Mouse (Mus musculus) leukemia stem cell, adult 10-12 weeks (primary cell): ENCODE data around the gene Olfr1233. TPM values are rescaled to one million over a fixed set of nuclear protein-coding genes. Genes with fewer than 3 reads are reported as not detected.

ENCODE experiments used
- polyA plus RNA-seq: library from polyadenylated mRNA; stranded (reverse); fragments of >175 nt; gene quantifications from 2 replicates; pipeline ENCODE4 v1.2.3, GENCODE M21; 2012; ENCODE audit warnings: low replicate concordance

Gene Olfr1233
- not detected in 2 replicates for polyA plus RNA-seq

DNA sequence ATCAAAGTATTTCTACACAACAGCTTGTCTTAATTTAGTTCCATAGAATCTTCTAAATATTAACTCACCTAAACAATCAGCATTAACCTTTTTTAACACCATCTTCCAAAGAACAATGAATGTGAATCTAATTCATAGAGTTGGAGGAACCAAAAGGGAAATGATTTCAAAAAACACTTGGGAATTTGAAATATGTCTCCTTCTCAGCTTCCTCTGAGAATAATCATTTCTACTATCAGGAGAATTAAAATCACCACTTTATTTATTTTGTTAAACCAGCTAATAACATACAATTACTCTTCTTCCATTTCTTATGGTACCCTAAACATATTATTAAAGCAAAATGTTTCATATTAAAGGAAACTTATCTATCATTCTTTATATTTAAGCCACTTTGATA is at the start of gene Olfr1233:
TSS of gene Olfr1233 (minus strand) at position 101 of the 400 bp plus-strand sequence.

DNA sequence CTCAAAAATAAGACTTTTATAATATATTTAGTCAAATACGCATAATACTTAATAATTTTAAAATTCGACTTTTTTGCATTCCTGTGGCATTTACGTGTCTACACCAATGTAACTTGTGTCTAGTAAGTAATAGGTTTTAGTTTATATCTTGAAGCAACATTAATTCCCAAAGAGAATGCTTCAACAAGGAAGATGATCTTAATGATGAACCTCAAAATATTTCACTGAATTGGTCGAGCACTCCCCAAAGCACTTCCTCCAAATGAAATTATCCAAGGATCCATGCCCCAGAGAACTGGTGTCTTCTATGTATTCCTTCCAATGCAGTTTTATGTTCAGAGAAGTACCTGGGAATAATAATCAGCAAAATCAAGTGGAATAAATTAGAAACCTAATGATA is 22.6 kb upstream of the Olfr1233 start, which contains the start of gene Olfr1234:
TSS of gene Olfr1234 (minus strand) at position 101 of the 400 bp plus-strand sequence.

DNA sequence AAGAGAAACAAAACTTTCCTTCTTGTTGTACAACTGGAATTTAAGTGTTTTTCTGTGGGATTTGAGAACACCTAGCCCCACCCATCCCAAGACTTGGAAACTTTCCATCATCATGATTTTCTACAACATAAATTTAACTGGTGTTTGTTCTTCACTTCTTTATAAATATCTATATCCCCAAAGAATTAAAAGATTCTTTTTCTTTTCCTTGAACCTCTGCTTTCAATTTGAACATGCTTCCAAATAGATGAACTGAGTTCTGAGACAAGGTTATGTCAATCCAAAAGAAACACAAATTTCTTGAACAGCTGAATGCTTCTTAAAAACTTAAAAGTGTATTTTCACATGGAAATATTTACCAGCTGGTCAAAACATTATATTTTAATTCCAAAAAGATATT is 12.6 kb downstream of the Olfr1233 start, which contains the start of gene Olfr1232:
TSS of gene Olfr1232 (minus strand) at position 101 of the 400 bp plus-strand sequence.

DNA sequence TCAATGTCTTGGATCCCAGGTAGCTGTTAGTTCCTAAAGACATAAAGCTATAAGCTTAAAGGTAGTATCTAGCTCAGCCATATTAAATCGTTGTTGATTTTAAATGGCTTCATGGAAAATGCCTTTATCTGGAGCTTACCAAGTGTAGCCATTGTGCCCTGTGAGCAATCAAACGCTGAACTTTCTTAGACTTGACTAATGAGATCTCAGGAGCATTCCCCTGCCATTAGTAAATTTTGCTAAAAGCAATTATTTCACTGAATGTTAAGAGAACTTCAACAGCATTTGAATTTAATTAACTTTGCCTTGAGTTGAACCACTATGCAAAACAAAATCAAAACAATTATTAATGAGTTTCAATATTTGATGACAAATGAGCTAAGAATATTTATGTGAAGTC is 35.2 kb downstream of the Olfr1233 start, which contains the start of gene Olfr1231:
TSS of gene Olfr1231 (minus strand) at position 101 of the 400 bp plus-strand sequence.

DNA sequence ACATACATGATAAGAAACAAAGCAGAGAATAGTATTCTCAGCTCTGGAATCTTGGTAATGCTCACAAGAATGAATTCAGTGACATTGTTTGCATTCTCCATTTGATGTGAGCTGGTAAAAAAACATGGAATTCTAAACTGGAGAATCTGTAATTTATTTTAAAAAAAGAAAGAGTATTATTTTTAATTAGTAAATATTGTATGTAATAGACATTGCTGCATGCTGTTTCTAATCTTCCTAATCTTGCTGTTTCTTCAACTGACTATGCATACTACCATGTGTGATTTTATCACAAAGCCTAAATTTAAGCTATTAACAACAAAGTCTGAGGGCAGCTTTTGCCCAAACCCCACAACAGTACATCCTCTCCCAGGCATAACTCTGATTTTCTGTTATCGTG is 45.0 kb downstream of the Olfr1233 start, which contains the start of gene Olfr1230:
TSS of gene Olfr1230 (minus strand) at position 101 of the 400 bp plus-strand sequence.

DNA sequence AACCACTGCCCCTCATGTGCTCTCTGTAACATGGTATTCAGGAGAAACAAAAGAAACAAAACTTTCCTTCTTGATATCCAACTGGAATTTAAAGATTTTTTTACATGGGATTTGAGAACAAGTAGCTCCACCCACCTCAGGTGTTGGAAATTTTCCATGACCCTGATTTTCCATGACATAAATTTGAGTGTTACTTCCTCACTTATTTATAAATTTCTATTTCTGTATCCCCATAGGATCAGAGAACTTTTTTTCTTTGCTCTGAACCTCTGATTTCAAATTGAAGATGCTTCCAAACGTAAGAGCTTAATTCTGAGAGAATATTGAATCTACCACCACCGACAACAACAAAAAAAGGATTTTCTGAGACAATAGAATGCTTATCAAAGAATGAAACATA is 54.3 kb downstream of the Olfr1233 start, which contains the start of gene Olfr1229:
TSS of gene Olfr1229 (minus strand) at position 101 of the 400 bp plus-strand sequence.

Other genes starting within 250 kb of the Olfr1233 start
- gene Olfr1220, start 235.6 kb downstream of the Olfr1233 start, polyA plus RNA-seq, result not detected in 2 replicates
- gene Olfr1221, start 225.1 kb downstream of the Olfr1233 start, polyA plus RNA-seq, result not detected in 2 replicates
- not detected in 2 replicates for gene Olfr1222, start 209.3 kb downstream of the Olfr1233 start, polyA plus RNA-seq
- not detected in 2 replicates for gene Olfr1223, start 190.8 kb downstream of the Olfr1233 start, polyA plus RNA-seq
- gene Olfr1224-ps1, start 178.3 kb downstream of the Olfr1233 start, polyA plus RNA-seq, result 0.26 TPM in 1 of 2 replicates, not detected in the other
- gene Olfr1225, start 167.7 kb downstream of the Olfr1233 start, polyA plus RNA-seq, result not detected in 2 replicates
- gene Olfr1226, start 142.3 kb downstream of the Olfr1233 start, polyA plus RNA-seq, result not detected in 2 replicates
- gene Olfr1228, start 88.3 kb downstream of the Olfr1233 start, polyA plus RNA-seq, result not detected in 2 replicates
- gene Olfr1229, start 54.4 kb downstream of the Olfr1233 start, polyA plus RNA-seq, result not detected in 2 replicates
- gene Olfr1230, start 45.1 kb downstream of the Olfr1233 start, polyA plus RNA-seq, result not detected in 2 replicates
- gene Olfr1231, start 35.3 kb downstream of the Olfr1233 start, polyA plus RNA-seq, result 0.39 TPM in 1 of 2 replicates, not detected in the other
- gene Olfr1232, start 12.7 kb downstream of the Olfr1233 start, polyA plus RNA-seq, result not detected in 2 replicates
- gene Olfr1234, start 22.5 kb upstream of the Olfr1233 start, polyA plus RNA-seq, result not detected in 2 replicates
- gene Olfr1238, start 67.3 kb upstream of the Olfr1233 start, polyA plus RNA-seq, result not detected in 2 replicates
- gene Olfr1239, start 78.0 kb upstream of the Olfr1233 start, polyA plus RNA-seq, result not detected in 2 replicates
- not detected in 2 replicates for gene Olfr1240, start 100.6 kb upstream of the Olfr1233 start, polyA plus RNA-seq
- not detected in 2 replicates for gene Olfr1241, start 144.7 kb upstream of the Olfr1233 start, polyA plus RNA-seq
- not detected in 2 replicates for gene Olfr1242, start 155.9 kb upstream of the Olfr1233 start, polyA plus RNA-seq
- not detected in 2 replicates for gene Olfr1243, start 189.1 kb upstream of the Olfr1233 start, polyA plus RNA-seq
- not detected in 2 replicates for gene Olfr1245, start 236.0 kb upstream of the Olfr1233 start, polyA plus RNA-seq